Mouse (Mus musculus): ENCODE results near the gene Lgals1. TPM values are rescaled to one million over a fixed set of nuclear protein-coding genes. Genes with fewer than 3 reads are reported as not detected.
A peak's percentile ranks its signal among the peaks of the same experiment; 100 is the strongest.

The Lgals1 gene
- polyA plus RNA-seq, 1 experiment: 2,213 TPM

DNA sequence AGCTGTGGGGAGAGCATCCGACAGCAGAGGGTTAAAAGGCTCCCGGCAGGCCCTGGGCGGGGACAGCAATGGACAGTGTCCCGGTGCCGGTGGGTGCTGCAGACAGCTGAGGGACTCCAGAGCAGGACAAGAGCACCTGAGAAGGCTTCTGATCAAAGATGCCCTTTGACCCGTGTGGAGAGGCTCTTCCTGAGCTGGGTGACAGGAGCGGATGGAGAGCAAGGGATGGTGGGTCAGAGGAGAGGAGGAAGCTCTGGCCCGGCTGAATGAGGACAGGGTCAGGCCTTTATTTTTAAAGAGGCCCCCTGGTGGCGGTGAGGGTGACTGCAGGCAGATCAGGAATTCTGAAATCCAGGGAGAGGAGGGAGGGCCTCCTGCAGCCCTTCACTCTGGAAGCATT, 16.1 kb downstream of the Lgals1 start:
- Histone ChIP-seq H3K4me1 (ENCODE audit: control insufficient read depth, insufficient read depth, insufficient read length, low read length) (no peaks in the 10 kb centered on the region), H3K4me3 (ENCODE audit: insufficient read depth, low read depth, low read length) (peak overlapping the region; percentile 47), H3K27ac (replicated peaks; ENCODE audit: low read depth, low read length) (no peak overlapping the region)

DNA sequence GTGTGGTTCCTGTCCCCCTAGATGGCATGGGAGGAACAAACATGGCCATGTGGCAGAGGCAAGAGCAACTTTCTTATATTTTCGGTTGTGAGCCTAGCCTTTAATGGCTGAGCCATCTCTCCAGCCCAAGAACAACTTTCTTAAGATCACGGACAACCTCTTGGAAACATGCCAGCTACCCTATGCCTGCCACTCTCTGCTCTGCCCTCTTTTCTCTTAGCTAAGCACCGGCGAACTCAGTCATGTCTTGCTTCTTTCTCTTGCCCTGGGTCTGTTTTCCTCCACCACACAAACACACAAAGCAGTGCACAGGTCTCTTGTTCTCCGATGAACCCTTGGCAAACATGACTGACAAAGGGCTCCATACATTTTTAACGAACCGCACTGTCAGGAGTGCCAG, 19.7 kb downstream of the Lgals1 start:
- no peaks in the 10 kb centered on the region for H3K4me1 ChIP-seq (ENCODE audit: control insufficient read depth, insufficient read depth, insufficient read length, low read length)
- no peak overlapping the region for H3K27ac ChIP-seq (replicated peaks; ENCODE audit: low read depth, low read length)
- no peak overlapping the region for H3K4me3 ChIP-seq (ENCODE audit: insufficient read depth, low read depth, low read length)

DNA sequence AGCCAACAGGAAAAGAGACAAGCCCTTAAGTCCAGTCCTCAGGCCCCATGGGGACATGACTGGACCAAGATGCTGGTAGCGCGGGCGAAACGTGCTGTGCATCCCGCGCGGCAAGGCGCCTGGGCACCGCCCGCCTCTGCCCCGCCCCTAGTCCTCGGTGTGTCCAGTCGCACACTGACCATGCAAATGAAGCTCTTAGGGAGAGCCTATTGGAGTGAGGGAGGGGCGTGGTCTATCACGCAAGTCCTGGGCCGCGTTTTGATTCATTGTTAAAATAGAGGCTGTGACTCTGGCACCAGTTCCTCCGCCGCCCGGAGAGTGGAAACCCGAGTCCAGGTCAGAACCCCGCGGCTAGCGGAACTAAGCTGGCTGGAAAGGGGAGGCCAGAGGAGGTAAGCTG, 21.1 kb downstream of the Lgals1 start, which contains the start of gene Triobp:
TSS of gene Triobp (plus strand) at position 68 of the 400 bp plus-strand sequence.
- no peaks in the 10 kb centered on the region for H3K4me1 ChIP-seq (ENCODE audit: control insufficient read depth, insufficient read depth, insufficient read length, low read length)
- H3K27ac ChIP-seq (replicated peaks; ENCODE audit: low read depth, low read length): no peak within 1 kb of the TSS
- peak within 1 kb of the TSS; percentile 6; the same call in 1 of the 2 replicates for H3K4me3 ChIP-seq (ENCODE audit: insufficient read depth, low read depth, low read length)

DNA sequence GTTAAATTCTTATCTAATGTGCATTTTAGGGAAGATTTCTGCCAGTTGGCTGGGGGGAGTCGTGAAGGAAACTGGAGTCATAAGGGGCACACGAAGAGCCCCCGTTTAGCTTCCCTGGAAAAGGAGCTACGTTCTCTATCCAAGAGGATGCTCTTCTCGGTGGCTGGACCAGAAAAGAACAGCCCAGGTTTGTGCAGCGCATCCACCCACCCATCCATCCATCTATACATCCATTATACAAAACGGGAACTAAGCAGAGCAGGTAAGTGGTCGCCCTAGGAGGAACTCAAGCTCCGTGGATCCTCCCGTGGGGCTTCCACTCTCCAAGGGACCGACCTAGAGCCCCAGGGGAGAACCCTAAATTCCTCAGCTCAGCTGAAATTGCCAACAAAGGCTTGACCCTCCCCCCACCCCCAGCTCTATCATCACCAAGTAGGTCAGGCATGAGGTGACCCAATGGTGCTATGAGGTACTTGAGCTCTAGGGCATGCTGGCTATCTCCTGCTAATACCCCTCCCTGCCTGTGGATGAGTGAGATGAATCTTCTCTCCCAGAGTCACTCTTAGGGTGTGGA, 21.7 kb downstream of the Lgals1 start:
- peak overlapping the region; percentile 6; the same call in 1 of the 2 replicates for H3K4me3 ChIP-seq (ENCODE audit: insufficient read depth, low read depth, low read length)
- no peak overlapping the region for H3K27ac ChIP-seq (replicated peaks; ENCODE audit: low read depth, low read length)

DNA sequence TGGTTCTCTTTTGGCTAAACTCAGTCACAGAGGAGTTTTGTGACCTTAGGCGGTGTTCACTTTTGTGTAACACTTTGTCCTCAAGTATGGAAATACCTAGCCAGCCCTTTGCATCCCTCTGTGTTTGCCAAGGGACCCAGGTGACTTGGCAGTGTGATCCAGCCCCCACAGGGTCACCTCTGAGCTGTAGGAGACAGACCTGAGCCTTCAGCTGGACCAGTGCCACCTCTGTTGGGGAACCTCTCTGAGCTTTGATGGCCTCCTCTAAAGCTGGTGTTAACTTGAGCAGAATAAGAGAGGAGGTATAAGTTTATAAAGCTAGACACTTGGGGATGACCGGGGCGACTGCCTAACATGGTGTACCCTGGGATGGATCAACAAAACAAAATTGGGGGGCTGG, 22.4 kb downstream of the Lgals1 start:
- Histone ChIP-seq H3K27ac (replicated peaks; ENCODE audit: low read depth, low read length) (no peak overlapping the region), H3K4me1 (ENCODE audit: control insufficient read depth, insufficient read depth, insufficient read length, low read length) (no peaks in the 10 kb centered on the region), H3K4me3 (ENCODE audit: insufficient read depth, low read depth, low read length) (no peak overlapping the region)

More for the DNA sequence above, 21.7 kb downstream of the Lgals1 start:
- no peaks in the 10 kb centered on the region for H3K4me1 ChIP-seq (ENCODE audit: control insufficient read depth, insufficient read depth, insufficient read length, low read length)

DNA sequence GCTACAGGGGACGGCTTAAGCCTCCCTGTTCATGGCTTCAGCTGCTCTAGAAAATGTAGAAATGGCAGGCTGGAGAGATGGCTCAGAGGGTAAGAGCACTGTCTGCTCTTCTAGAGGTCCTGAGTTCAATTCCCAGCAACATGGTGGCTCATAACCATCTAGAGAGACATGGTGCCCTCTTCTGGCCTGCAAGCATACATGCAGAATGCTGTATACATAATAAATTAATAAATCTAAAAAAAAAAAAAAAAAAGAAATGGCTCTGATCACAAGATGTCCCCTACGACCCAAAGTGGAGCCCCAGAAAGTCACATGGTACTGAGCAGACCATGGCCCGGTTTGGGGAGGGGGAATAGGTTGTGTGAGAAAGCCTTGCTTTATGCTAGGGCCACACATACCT, 29.1 kb downstream of the Lgals1 start:
- H3K4me3 ChIP-seq (ENCODE audit: insufficient read depth, low read depth, low read length): no peak overlapping the region
- H3K27ac ChIP-seq (replicated peaks; ENCODE audit: low read depth, low read length): no peak overlapping the region
- H3K4me1 ChIP-seq (ENCODE audit: control insufficient read depth, insufficient read depth, insufficient read length, low read length): 0 out of 2 replicates have a peak, but pooled peaks cover 2% of the 10 kb centered on the region

DNA sequence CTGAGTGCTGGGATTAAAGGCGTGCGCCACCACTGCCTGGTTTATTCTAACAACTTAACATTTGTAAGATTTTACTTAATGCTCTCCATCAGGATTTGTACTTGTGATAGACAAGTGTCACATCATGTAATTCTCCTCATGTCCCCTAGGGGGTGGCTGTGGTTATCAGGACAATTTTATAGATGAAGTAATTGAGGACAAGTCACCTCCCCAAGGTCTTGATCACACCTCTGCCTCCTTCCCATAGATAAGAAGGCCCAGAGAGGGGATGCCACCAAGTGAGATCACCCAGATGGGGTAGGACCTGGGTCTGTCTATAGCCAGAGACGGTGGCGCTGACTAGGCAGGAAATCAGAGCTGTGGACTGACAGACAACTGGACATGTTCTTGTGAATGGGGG, 29.8 kb downstream of the Lgals1 start:
- 0 out of 2 replicates have a peak, but pooled peaks cover 2% of the 10 kb centered on the region for H3K4me1 ChIP-seq (ENCODE audit: control insufficient read depth, insufficient read depth, insufficient read length, low read length)
- H3K27ac ChIP-seq (replicated peaks; ENCODE audit: low read depth, low read length): no peak overlapping the region
- H3K4me3 ChIP-seq (ENCODE audit: insufficient read depth, low read depth, low read length): no peak overlapping the region

DNA sequence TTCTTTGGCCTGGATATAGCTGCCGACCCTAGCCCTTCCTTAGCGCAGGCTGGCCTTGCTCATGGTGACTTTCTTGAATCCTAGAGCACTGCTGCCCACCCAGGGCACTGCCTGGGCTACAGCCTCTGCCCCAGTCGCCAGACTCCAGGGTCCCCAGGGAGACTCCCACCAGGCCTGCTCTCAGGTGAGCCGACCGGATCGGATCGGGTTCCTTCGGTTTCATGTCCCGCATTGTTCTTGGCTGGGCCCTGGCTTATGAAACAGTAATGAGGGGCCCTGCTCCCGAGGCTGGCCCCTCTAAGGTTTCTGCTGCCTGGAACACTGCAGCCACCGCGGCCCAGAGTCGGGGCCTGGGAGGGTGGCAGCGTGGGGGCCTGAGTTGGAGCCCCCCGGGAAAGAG, 30.5 kb downstream of the Lgals1 start:
- no peak overlapping the region for H3K4me3 ChIP-seq (ENCODE audit: insufficient read depth, low read depth, low read length)
- H3K27ac ChIP-seq (replicated peaks; ENCODE audit: low read depth, low read length): no peak overlapping the region
- H3K4me1 ChIP-seq (ENCODE audit: control insufficient read depth, insufficient read depth, insufficient read length, low read length): 0 out of 2 replicates have a peak, but pooled peaks cover 2% of the 10 kb centered on the region

DNA sequence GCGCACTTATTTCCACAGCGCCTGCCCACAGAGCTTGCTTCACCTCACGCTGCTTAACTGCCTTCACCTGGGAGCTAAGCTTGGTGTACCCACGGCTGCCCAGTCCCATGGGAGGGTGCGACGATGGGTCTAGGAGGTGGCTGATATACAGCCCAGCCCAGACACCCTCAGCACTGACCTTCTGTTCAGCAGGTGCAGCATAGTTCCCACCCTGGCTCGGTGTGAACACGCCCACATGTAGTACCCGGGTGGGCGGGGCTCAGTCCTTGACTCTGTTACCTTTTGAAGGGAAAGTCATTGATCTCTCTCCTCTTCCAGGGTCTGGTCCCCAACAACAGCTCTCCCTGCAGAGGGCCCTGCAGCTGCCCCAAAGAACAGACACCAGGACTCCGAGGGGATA, 33.0 kb downstream of the Lgals1 start:
- 0 out of 2 replicates have a peak, but pooled peaks cover 2% of the 10 kb centered on the region for H3K4me1 ChIP-seq (ENCODE audit: control insufficient read depth, insufficient read depth, insufficient read length, low read length)
- H3K27ac ChIP-seq (replicated peaks; ENCODE audit: low read depth, low read length): no peak overlapping the region

DNA sequence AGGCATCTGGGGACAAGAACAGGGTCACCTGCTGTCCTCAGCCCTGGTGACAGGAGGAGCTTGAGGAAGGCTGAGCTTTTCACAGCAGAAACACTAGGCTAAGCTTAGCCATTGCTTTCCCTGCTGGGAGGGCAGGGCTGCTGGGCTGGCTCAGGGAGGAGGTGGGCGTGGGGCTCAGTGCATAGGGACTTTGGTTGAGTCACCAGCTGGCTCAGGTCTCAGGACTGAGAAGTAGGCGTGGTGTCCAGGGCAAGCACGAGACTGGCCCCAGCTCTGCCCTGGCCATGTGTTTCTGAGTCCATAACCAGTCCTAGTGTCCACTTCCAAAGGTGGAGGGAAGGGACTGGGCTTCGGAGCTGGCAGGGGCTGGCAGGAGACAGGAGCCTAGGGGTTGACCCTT, 33.6 kb downstream of the Lgals1 start:
- Histone ChIP-seq H3K4me1 (ENCODE audit: control insufficient read depth, insufficient read depth, insufficient read length, low read length) (0 out of 2 replicates have a peak, but pooled peaks cover 2% of the 10 kb centered on the region), H3K4me3 (ENCODE audit: insufficient read depth, low read depth, low read length) (no peak overlapping the region), H3K27ac (replicated peaks; ENCODE audit: low read depth, low read length) (no peak overlapping the region)

More for the DNA sequence above, 33.0 kb downstream of the Lgals1 start:
- H3K4me3 ChIP-seq (ENCODE audit: insufficient read depth, low read depth, low read length): no peak overlapping the region

DNA sequence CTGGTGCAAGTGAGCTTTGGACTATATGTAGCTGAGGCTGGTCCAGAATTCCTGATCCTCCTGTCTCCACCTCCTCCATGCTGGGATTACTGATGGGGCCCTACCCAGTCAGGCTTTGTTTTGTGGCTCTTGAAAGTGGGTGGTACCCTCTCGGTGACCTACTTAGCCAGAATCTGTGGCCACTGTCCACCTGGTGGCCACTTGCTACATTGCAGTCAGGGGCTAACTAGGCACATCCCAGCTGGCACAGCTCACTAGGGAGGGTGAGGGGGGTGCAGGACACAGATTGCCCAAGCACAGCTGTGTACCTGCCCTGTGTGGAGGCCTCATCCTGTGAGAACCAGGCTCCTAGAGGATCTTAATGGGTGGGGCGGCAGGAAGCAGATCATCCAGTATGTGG, 36.4 kb downstream of the Lgals1 start:
- H3K4me1 ChIP-seq (ENCODE audit: control insufficient read depth, insufficient read depth, insufficient read length, low read length): 0 out of 2 replicates have a peak, but pooled peaks cover 2% of the 10 kb centered on the region
- H3K4me3 ChIP-seq (ENCODE audit: insufficient read depth, low read depth, low read length): no peak overlapping the region
- no peak overlapping the region for H3K27ac ChIP-seq (replicated peaks; ENCODE audit: low read depth, low read length)

DNA sequence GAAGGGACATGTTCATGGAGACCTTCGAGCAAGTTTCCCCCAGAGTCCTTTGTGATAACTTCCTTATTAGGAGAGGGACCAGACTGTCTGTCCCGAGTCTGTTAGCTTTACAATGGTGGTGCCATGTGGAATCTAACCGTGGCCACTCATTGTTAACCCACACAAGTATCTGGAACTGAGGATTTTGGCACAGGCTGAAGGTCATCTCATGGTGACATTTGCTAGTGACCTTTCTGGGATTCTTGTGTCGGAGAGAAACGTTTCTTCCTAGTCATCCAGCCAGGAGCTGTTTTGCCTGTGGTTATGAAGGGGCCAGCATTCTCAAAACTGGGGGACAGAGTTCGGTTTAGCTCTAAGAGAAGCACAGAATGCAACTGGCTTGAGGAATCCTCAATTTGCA, 45.1 kb downstream of the Lgals1 start:
- no peak overlapping the region for H3K4me3 ChIP-seq (ENCODE audit: insufficient read depth, low read depth, low read length)
- H3K27ac ChIP-seq (replicated peaks; ENCODE audit: low read depth, low read length): no peak overlapping the region
- H3K4me1 ChIP-seq (ENCODE audit: control insufficient read depth, insufficient read depth, insufficient read length, low read length): no peaks in the 10 kb centered on the region

DNA sequence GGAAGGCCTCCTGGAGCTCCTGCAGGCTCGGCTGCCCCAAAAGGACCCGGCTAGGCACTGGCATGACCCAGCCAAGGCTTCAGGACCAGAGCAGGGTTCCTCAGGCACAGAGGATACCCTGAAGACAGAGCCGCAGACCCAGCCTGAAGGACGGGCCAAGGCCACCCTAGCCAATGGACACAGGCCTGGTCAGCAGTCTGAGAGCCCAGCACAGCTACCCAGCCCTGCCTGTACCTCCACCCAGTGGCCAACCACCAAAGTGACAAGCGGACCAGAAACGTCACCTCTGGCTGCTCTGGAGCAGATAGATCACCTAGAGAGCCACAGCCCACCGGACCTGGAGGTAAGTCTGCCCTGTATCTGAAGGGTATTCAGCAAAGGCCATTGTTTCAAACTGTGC, 47.4 kb downstream of the Lgals1 start:
- Histone ChIP-seq H3K4me3 (ENCODE audit: insufficient read depth, low read depth, low read length) (no peak overlapping the region), H3K27ac (replicated peaks; ENCODE audit: low read depth, low read length) (no peak overlapping the region), H3K4me1 (ENCODE audit: control insufficient read depth, insufficient read depth, insufficient read length, low read length) (no peaks in the 10 kb centered on the region)

DNA sequence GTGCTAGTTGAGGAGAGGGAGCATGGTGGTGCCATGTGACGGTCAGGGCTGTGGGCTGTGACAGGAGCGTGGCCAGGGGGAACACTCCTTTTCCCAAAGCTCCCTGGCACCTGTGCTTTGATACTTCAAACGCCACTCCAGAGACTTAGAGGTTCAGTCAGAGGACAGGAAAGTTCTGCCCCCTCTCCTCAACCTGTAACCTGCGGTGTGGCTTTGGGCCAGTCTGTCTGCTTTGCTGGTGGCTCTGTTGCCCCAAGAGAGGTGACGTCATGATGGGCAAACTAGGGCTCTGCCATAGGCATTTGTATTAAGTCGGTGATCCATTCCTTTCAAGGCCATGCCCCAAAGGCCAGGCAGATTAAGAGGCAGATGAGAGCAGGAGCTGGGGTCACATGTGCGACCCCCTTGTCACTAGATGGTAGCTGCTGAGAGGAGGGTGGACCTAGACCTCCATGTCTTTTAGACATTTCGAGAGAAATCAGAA, 51.2 kb downstream of the Lgals1 start:
- no peak overlapping the region for H3K4me3 ChIP-seq (ENCODE audit: insufficient read depth, low read depth, low read length)
- H3K27ac ChIP-seq (replicated peaks; ENCODE audit: low read depth, low read length): no peak overlapping the region
- no peaks in the 10 kb centered on the region for H3K4me1 ChIP-seq (ENCODE audit: control insufficient read depth, insufficient read depth, insufficient read length, low read length)

DNA sequence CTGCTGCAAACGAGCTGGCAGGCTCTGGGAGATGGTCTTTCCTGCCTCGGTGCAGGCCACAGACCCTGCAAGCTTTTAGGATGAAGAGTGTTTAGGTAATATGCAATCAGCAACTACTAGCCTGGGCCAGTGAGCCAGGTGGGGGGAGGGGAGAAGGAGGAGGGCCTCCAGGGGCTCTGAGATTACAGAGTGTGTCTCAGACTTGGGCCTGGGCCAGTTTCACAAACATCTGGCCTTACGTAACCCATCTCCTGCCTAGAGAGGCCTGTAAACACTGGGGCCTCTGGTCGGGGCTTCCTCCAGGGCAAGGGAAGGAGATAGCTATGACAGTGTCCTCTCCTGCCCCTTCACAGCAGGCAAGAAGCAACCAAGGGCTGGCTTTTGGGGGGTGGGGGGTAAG, 52.4 kb downstream of the Lgals1 start:
- H3K27ac ChIP-seq (replicated peaks; ENCODE audit: low read depth, low read length): peak overlapping the region; percentile 62
- H3K4me3 ChIP-seq (ENCODE audit: insufficient read depth, low read depth, low read length): no peak overlapping the region
- no peaks in the 10 kb centered on the region for H3K4me1 ChIP-seq (ENCODE audit: control insufficient read depth, insufficient read depth, insufficient read length, low read length)
